Mouse (Mus musculus) forebrain, embryonic 12.5 days (tissue): ENCODE measurements around the gene Smad6. TPM values are rescaled to one million over a fixed set of nuclear protein-coding genes. Genes with fewer than 3 reads are reported as not detected.

Source experiments
- ATAC-seq: fragments of 200-750 bp; cut with Nextera tagmentation; 2 replicates; pipeline ENCODE4 v1.8.0; 2017; ENCODE audit warnings: moderate TSS enrichment; ENCODE audit not compliant: low FRiP score
- H3K27ac ChIP-seq: fragments of 300-500 bp; sonication (generic); 2 replicates; pipeline ENCODE4 v1.5.1; 2016; ENCODE audit warnings: mild to moderate bottlenecking
- H3K27me3 ChIP-seq: fragments of 300-500 bp; sonication (generic); 2 replicates; pipeline ENCODE4 v1.6.1; 2016; ENCODE audit warnings: mild to moderate bottlenecking
- H3K36me3 ChIP-seq: fragments of 300-500 bp; sonication (generic); replicated peaks from 2 replicates; pipeline ENCODE4 v1.6.1; 2016; ENCODE audit warnings: mild to moderate bottlenecking
- H3K4me1 ChIP-seq: fragments of 300-500 bp; sonication (generic); 2 replicates; pipeline ENCODE4 v1.6.1; 2016
- H3K4me2 ChIP-seq: fragments of 300-500 bp; sonication (generic); 2 replicates; pipeline ENCODE4 v1.6.1; 2016; ENCODE audit warnings: mild to moderate bottlenecking, moderate library complexity
- H3K4me3 ChIP-seq: fragments of 300-500 bp; sonication (generic); replicated peaks from 2 replicates; pipeline ENCODE4 v1.5.1; 2016; ENCODE audit warnings: mild to moderate bottlenecking
- H3K9ac ChIP-seq: fragments of 300-500 bp; sonication (generic); 2 replicates; pipeline ENCODE4 v1.6.1; 2016; ENCODE audit warnings: mild to moderate bottlenecking
- H3K9me3 ChIP-seq: fragments of 300-500 bp; sonication (generic); 2 replicates; pipeline ENCODE4 v1.6.1; 2016
- WGBS: fragments of 180-500 bp; shearing (Covaris S2); methylation state at CpG from one replicate; pipeline ENCODE4 v1.1.7; 2016; 5-methylcytosine and 5-hydroxymethylcytosine counted together
- polyA plus RNA-seq: library from polyadenylated mRNA; unstranded; fragments of >200 nt; fragmentation: Nextera tagmentation; extraction: Ambion mirVana; gene quantifications from 2 replicates; pipeline ENCODE4 v1.2.1, GENCODE M21; 2016

Gene Smad6
- polyA plus RNA-seq, 1 experiment from 2014 or later = 6.5 TPM

GRCm38 (mm10) chr9:63968592-63968991, 53.3 kb downstream of the Smad6 start:
- peak overlapping the region; percentile 61 for H3K27ac ChIP-seq
- WGBS = 67% methylated on average over 9 of the region's 9 CpGs
- no peak for ATAC-seq

GRCm38 (mm10) chr9:63967408-63968172, 54.3 kb downstream of the Smad6 start:
- H3K36me3 ChIP-seq = no peaks in the 10 kb centered on the region
- no peaks in the 10 kb centered on the region for H3K27me3 ChIP-seq
- no peak overlapping the region for H3K4me3 ChIP-seq
- no peak overlapping the region for H3K9ac ChIP-seq
- no peak overlapping the region for H3K4me2 ChIP-seq
- H3K9me3 ChIP-seq = no peaks in the 10 kb centered on the region
- H3K4me1 ChIP-seq = peaks cover 42% of the 10 kb centered on the region
- WGBS = 86% methylated on average over 14 of the region's 14 CpGs
- 0 out of 2 replicates have a peak overlapping the region, but pooled peaks have one; percentile 21 for H3K27ac ChIP-seq
- no peak for ATAC-seq

More at GRCm38 (mm10) chr9:63968592-63968991, 53.3 kb downstream of the Smad6 start:
- no peak overlapping the region for H3K4me2 ChIP-seq
- H3K4me3 ChIP-seq = no peak overlapping the region
- no peaks in the 10 kb centered on the region for H3K27me3 ChIP-seq
- no peak overlapping the region for H3K9ac ChIP-seq
- no peaks in the 10 kb centered on the region for H3K36me3 ChIP-seq
- H3K9me3 ChIP-seq = no peaks in the 10 kb centered on the region
- H3K4me1 ChIP-seq = peaks cover 41% of the 10 kb centered on the region

GRCm38 (mm10) chr9:63965579-63965981, 56.3 kb downstream of the Smad6 start:
- no peak overlapping the region for H3K9ac ChIP-seq
- peak; percentile 37; the same call in 1 of the 2 replicates for ATAC-seq
- H3K36me3 ChIP-seq = no peaks in the 10 kb centered on the region
- no peaks in the 10 kb centered on the region for H3K9me3 ChIP-seq
- H3K4me1 ChIP-seq = peaks cover 46% of the 10 kb centered on the region
- H3K4me3 ChIP-seq = no peak overlapping the region
- WGBS = 16% methylated on average over 4 of the region's 4 CpGs
- peak overlapping the region; percentile 73 for H3K27ac ChIP-seq
- H3K4me2 ChIP-seq = no peak overlapping the region
- 0 out of 2 replicates have a peak, but pooled peaks cover 4% of the 10 kb centered on the region for H3K27me3 ChIP-seq

- no peak overlapping the region for H3K4me2 ChIP-seq
- no peak overlapping the region for H3K4me3 ChIP-seq
- H3K27ac ChIP-seq = no peak overlapping the region
- H3K4me1 ChIP-seq = peaks cover 59% of the 10 kb centered on the region
- H3K9ac ChIP-seq = no peak overlapping the region
- H3K9me3 ChIP-seq = no peaks in the 10 kb centered on the region
- no peaks in the 10 kb centered on the region for H3K36me3 ChIP-seq
- 0 out of 2 replicates have a peak, but pooled peaks cover 4% of the 10 kb centered on the region for H3K27me3 ChIP-seq
- ATAC-seq = no peak
- WGBS = 66% methylated on average over 6 of the region's 6 CpGs
These were observed 60.0 kb downstream of the Smad6 start for GRCm38 (mm10) chr9:63961881-63962280.

GRCm38 (mm10) chr9:63960829-63961185, 61.1 kb downstream of the Smad6 start:
- H3K27me3 ChIP-seq = 0 out of 2 replicates have a peak, but pooled peaks cover 4% of the 10 kb centered on the region
- H3K4me2 ChIP-seq = peak overlapping the region; percentile 31
- H3K4me1 ChIP-seq = peaks cover 56% of the 10 kb centered on the region
- H3K36me3 ChIP-seq = no peaks in the 10 kb centered on the region
- peak overlapping the region; percentile 80 for H3K27ac ChIP-seq
- no peak for ATAC-seq
- H3K4me3 ChIP-seq = no peak overlapping the region
- peak overlapping the region; percentile 48; the same call in 1 of the 2 replicates for H3K9ac ChIP-seq
- no peaks in the 10 kb centered on the region for H3K9me3 ChIP-seq
- 7% methylated on average over 4 of the region's 4 CpGs for WGBS

GRCm38 (mm10) chr9:63959933-63960828, 61.7 kb downstream of the Smad6 start:
- 6% methylated on average over 21 of the region's 21 CpGs for WGBS
- ATAC-seq = 0 out of 2 replicates have a peak, but pooled peaks have one; percentile 14

GRCm38 (mm10) chr9:63959129-63959932, 62.5 kb downstream of the Smad6 start:
- 12% methylated on average over 17 of the region's 17 CpGs for WGBS
- ATAC-seq = peak; percentile 56
- H3K27me3 ChIP-seq = peaks cover 10% of the 10 kb centered on the region; the same call in 1 of the 2 replicates
- peak overlapping the region; percentile 80 for H3K27ac ChIP-seq
- H3K9me3 ChIP-seq = no peaks in the 10 kb centered on the region
- H3K36me3 ChIP-seq = no peaks in the 10 kb centered on the region
- H3K9ac ChIP-seq = peak overlapping the region; percentile 48
- H3K4me2 ChIP-seq = peak overlapping the region; percentile 31; the same call in 1 of the 2 replicates
- peaks cover 46% of the 10 kb centered on the region for H3K4me1 ChIP-seq
- no peak overlapping the region for H3K4me3 ChIP-seq

More at GRCm38 (mm10) chr9:63959933-63960828, 61.7 kb downstream of the Smad6 start:
- Histone ChIP-seq H3K9me3 (no peaks in the 10 kb centered on the region), H3K36me3 (no peaks in the 10 kb centered on the region), H3K27me3 (peaks cover 7% of the 10 kb centered on the region; the same call in 1 of the 2 replicates), H3K9ac (peak overlapping the region; percentile 48; the same call in 1 of the 2 replicates), H3K4me1 (peaks cover 50% of the 10 kb centered on the region), H3K4me2 (peak overlapping the region; percentile 31), H3K4me3 (no peak overlapping the region), H3K27ac (peak overlapping the region; percentile 80)

- peaks cover 43% of the 10 kb centered on the region for H3K4me1 ChIP-seq
- ATAC-seq = 0 out of 2 replicates have a peak, but pooled peaks have one; percentile 4
- H3K4me2 ChIP-seq = no peak overlapping the region
- H3K27me3 ChIP-seq = peaks cover 10% of the 10 kb centered on the region; the same call in 1 of the 2 replicates
- H3K9me3 ChIP-seq = no peaks in the 10 kb centered on the region
- peak overlapping the region; percentile 80 for H3K27ac ChIP-seq
- WGBS = 12% methylated on average over 15 of the region's 15 CpGs
- peaks cover 3% of the 10 kb centered on the region; the same call in 1 of the 2 replicates for H3K36me3 ChIP-seq
- no peak overlapping the region for H3K4me3 ChIP-seq
- no peak overlapping the region for H3K9ac ChIP-seq
These were observed 63.4 kb downstream of the Smad6 start for GRCm38 (mm10) chr9:63958337-63959030.

- ATAC-seq = no peak
- H3K4me2 ChIP-seq = no peak overlapping the region
- H3K36me3 ChIP-seq = peaks cover 6% of the 10 kb centered on the region; the same call in 1 of the 2 replicates
- H3K27me3 ChIP-seq = peaks cover 10% of the 10 kb centered on the region; the same call in 1 of the 2 replicates
- no peaks in the 10 kb centered on the region for H3K9me3 ChIP-seq
- 69% methylated on average over 11 of the region's 11 CpGs for WGBS
- H3K27ac ChIP-seq = peak overlapping the region; percentile 80; the same call in 1 of the 2 replicates
- no peak overlapping the region for H3K9ac ChIP-seq
- no peak overlapping the region for H3K4me3 ChIP-seq
- H3K4me1 ChIP-seq = peaks cover 37% of the 10 kb centered on the region
These were observed 64.1 kb downstream of the Smad6 start for GRCm38 (mm10) chr9:63957647-63958185.

GRCm38 (mm10) chr9:63956052-63956451, 65.8 kb downstream of the Smad6 start:
- H3K27ac ChIP-seq = no peak overlapping the region
- peak; percentile 4; the same call in 1 of the 2 replicates for ATAC-seq
- H3K36me3 ChIP-seq = peaks cover 14% of the 10 kb centered on the region
- no peak overlapping the region for H3K9ac ChIP-seq
- H3K9me3 ChIP-seq = no peaks in the 10 kb centered on the region
- peaks cover 6% of the 10 kb centered on the region; the same call in 1 of the 2 replicates for H3K27me3 ChIP-seq
- 18% methylated on average over 9 of the region's 9 CpGs for WGBS
- H3K4me3 ChIP-seq = no peak overlapping the region
- H3K4me2 ChIP-seq = no peak overlapping the region
- peaks cover 34% of the 10 kb centered on the region for H3K4me1 ChIP-seq
